Mouse (Mus musculus) embryonic facial prominence, embryonic 14.5 days (tissue): ENCODE measurements around the gene Ints7. TPM values are rescaled to one million over a fixed set of nuclear protein-coding genes. Genes with fewer than 3 reads are reported as not detected.

ENCODE experiments used
- ATAC-seq: fragments of 200-750 bp; cut with Nextera tagmentation; 2 replicates; pipeline ENCODE4 v1.8.0; 2017; ENCODE audit warnings: low read depth, moderate number of reproducible peaks, moderate TSS enrichment
- DNase-seq: peaks from one replicate; pipeline ENCODE4 v3.0.0-alpha.2; 2015; ENCODE audit warnings: low spot score
- H3K27ac ChIP-seq: fragments of 300-500 bp; sonication (generic); replicated peaks from 2 replicates; pipeline ENCODE4 v1.5.1; 2014; ENCODE audit warnings: low read depth, mild to moderate bottlenecking, low read length, moderate library complexity
- H3K27me3 ChIP-seq: fragments of 300-500 bp; sonication (generic); replicated peaks from 2 replicates; pipeline ENCODE4 v1.6.1; 2014; ENCODE audit warnings: low read length; ENCODE audit not compliant: control insufficient read depth, insufficient read depth
- H3K36me3 ChIP-seq: fragments of 300-500 bp; sonication (generic); 2 replicates; pipeline ENCODE4 v1.6.1; 2014; ENCODE audit warnings: low read length, mixed read lengths; ENCODE audit not compliant: control insufficient read depth, insufficient read depth
- H3K4me1 ChIP-seq: fragments of 300-500 bp; sonication (generic); 2 replicates; pipeline ENCODE4 v1.6.1; 2014; ENCODE audit warnings: antibody characterized with exemption, low read length; ENCODE audit not compliant: control insufficient read depth, insufficient read depth
- H3K4me2 ChIP-seq: fragments of 300-500 bp; sonication (generic); 2 replicates; pipeline ENCODE4 v1.6.1; 2014; ENCODE audit warnings: low read depth, mild to moderate bottlenecking, low read length, moderate library complexity, mixed read lengths
- H3K4me3 ChIP-seq: fragments of 300-500 bp; sonication (generic); 2 replicates; pipeline ENCODE4 v1.5.1; 2014; ENCODE audit warnings: low read depth, mild to moderate bottlenecking, low read length
- H3K9ac ChIP-seq: fragments of 300-500 bp; sonication (generic); 2 replicates; pipeline ENCODE4 v1.6.1; 2014; ENCODE audit warnings: low read depth, mild to moderate bottlenecking, low read length, moderate library complexity, mixed read lengths
- H3K9me3 ChIP-seq: fragments of 300-500 bp; sonication (generic); 2 replicates; pipeline ENCODE4 v1.6.1; 2016; ENCODE audit warnings: low read length; ENCODE audit not compliant: control insufficient read depth
- WGBS: fragments of 180-500 bp; shearing (Covaris S2); extraction: QIAGEN DNeasy Blood & Tissue Kit; methylation state at CpG from one replicate; pipeline ENCODE4 v1.1.7; 2014; 5-methylcytosine and 5-hydroxymethylcytosine counted together
- polyA plus RNA-seq: library from polyadenylated mRNA; unstranded; fragments of >200 nt; fragmentation: Nextera tagmentation; extraction: Ambion mirVana; gene quantifications from 2 replicates; pipeline ENCODE4 v1.2.1, GENCODE M21; 2014

Ints7 gene
- polyA plus RNA-seq, 1 experiment from 2014 or later: 31.1 TPM

DNA sequence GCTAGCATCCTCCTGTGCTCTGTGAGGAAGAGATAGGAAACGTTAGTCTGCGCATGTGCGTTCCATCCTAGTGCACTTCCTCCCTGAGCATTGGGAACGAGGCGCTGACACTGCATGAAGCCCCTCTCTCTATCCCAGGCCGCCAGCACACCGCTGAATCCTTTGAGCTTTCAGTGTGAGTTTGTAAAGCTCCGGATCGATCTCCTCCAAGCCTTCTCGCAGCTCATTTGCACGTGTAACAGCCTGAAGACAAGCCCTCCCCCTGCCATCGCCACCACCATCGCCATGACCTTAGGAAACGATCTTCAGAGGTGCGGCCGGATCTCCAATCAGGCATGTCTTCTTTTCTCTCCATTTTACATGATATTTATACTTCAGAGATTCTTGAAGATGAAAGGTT lies 37.4 kb downstream of the Ints7 start:
- peaks cover 99% of the 10 kb centered on the region for H3K36me3 ChIP-seq
- no peaks in the 10 kb centered on the region for H3K27me3 ChIP-seq
- H3K9me3 ChIP-seq: no peaks in the 10 kb centered on the region
- no peak overlapping the region for H3K4me3 ChIP-seq
- DNase-seq (no peak), ATAC-seq (no peak)
- WGBS: 85% methylated on average over 16 of the region's 16 CpGs
- H3K4me1 ChIP-seq: no peaks in the 10 kb centered on the region
- H3K9ac ChIP-seq: no peak overlapping the region
- no peak overlapping the region for H3K4me2 ChIP-seq
- no peak overlapping the region for H3K27ac ChIP-seq

DNA sequence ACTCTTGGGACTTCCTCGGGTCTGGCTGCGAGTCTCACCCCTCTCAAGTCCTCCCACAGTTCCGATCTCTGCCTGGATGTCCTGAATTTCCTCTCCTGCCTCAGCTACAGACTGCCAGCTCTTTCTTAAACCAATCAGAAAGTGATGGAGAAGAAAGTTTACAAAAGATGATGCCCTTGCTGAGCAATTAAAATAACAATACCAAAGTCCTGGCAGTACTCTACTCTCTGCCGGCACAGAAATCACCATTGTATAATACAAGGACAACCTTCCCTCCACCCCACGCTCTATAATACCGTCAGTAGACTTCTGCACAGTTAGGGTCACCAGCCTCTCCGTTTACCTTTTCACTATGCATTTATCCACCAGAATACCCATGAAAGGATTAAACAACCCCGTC lies 40.8 kb downstream of the Ints7 start:
- Histone ChIP-seq H3K36me3 (peaks cover 100% of the 10 kb centered on the region), H3K4me1 (no peaks in the 10 kb centered on the region), H3K4me2 (no peak overlapping the region), H3K27me3 (no peaks in the 10 kb centered on the region), H3K27ac (no peak overlapping the region), H3K4me3 (no peak overlapping the region), H3K9ac (no peak overlapping the region), H3K9me3 (no peaks in the 10 kb centered on the region)
- DNase-seq (no peak), ATAC-seq (no peak)
- 93% methylated on average over 8 of the region's 8 CpGs for WGBS

DNA sequence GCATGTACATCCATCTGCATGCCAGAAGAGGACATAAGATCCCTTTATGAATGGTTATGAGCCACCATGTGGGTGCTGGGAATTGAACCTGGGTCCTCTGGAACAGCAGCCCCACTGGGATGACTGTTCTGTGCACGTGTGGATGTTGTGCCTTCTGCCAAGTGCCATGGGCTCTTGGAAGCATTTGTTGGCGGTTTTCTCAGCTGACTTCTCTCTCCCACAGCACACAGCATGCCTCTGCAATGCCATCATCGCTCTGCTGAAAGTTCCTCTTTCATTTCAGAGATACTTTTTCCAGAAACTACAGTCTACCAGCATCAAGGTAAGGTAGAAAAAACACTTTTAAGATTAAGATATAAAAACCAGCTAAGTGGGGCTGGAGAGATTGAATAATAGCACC lies 42.2 kb downstream of the Ints7 start:
- Histone ChIP-seq H3K4me1 (no peaks in the 10 kb centered on the region), H3K27me3 (no peaks in the 10 kb centered on the region), H3K4me3 (no peak overlapping the region), H3K9me3 (no peaks in the 10 kb centered on the region), H3K9ac (no peak overlapping the region), H3K36me3 (peaks cover 100% of the 10 kb centered on the region), H3K27ac (no peak overlapping the region), H3K4me2 (no peak overlapping the region)
- WGBS: 91% methylated on average over 3 of the region's 3 CpGs
- DNase-seq (no peak), ATAC-seq (no peak)

DNA sequence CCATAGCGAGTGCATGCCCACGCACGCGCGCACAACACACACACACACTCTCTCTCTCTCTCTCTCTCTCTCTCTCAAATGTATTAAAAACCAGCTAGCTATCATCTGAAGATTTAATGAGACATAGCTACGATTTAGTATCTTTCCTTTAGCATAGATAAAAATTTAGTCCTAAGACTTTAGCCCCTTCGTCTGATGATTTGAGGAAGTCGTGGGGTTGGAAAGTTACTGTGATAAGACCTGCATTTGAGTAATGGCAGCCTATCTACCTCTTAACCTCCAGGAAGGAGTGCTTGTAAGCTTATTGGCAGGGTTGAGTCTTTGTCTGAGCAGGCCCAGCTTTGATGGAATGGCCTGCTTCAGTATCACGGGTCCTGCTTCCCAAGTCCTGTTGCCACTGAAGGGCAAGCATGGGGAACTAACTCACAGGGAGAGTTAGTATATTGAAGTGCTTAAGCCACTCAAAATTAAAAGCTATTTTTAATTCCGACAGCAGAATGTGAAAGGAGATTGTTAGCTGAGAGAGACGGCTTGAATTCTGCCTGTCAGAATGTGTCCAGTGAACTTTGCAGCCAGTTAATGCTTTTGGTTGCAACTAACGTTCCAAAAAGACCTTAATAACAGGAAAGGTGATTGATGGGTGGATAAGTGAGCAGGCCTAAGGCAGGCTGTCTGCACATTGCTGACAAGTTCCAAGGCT lies 42.8 kb downstream of the Ints7 start:
- Histone ChIP-seq H3K36me3 (peaks cover 99% of the 10 kb centered on the region), H3K9ac (no peak overlapping the region), H3K9me3 (no peaks in the 10 kb centered on the region), H3K4me3 (no peak overlapping the region), H3K27ac (no peak overlapping the region), H3K27me3 (no peaks in the 10 kb centered on the region), H3K4me2 (no peak overlapping the region), H3K4me1 (no peaks in the 10 kb centered on the region)
- DNase-seq: no peak
- no peak for ATAC-seq
- WGBS: 90% methylated on average over 12 of the region's 12 CpGs

DNA sequence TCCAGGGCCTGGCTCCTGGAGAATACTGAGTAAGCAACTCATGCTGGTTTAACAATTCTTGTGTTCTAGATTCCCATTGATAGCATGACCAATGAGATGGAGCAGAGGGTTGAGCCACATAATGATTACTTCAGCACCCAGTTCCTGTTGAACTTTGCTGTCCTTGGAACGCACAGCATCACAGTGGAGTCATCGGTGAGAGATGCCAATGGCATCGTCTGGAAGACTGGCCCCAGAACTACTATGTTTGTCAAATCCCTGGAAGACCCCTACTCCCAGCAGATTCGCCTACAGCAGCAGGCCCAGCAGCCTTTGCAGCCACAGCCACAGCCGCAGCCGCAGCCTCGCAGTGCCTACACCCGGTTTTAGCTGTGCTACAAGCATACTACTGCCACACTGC lies 45.7 kb downstream of the Ints7 start:
- no peaks in the 10 kb centered on the region for H3K27me3 ChIP-seq
- H3K4me2 ChIP-seq: no peak overlapping the region
- H3K4me1 ChIP-seq: no peaks in the 10 kb centered on the region
- H3K9me3 ChIP-seq: no peaks in the 10 kb centered on the region
- 92% methylated on average over 8 of the region's 8 CpGs for WGBS
- no peak overlapping the region for H3K9ac ChIP-seq
- H3K27ac ChIP-seq: no peak overlapping the region
- no peak for DNase-seq
- no peak for ATAC-seq
- H3K36me3 ChIP-seq: peaks cover 71% of the 10 kb centered on the region
- no peak overlapping the region for H3K4me3 ChIP-seq

DNA sequence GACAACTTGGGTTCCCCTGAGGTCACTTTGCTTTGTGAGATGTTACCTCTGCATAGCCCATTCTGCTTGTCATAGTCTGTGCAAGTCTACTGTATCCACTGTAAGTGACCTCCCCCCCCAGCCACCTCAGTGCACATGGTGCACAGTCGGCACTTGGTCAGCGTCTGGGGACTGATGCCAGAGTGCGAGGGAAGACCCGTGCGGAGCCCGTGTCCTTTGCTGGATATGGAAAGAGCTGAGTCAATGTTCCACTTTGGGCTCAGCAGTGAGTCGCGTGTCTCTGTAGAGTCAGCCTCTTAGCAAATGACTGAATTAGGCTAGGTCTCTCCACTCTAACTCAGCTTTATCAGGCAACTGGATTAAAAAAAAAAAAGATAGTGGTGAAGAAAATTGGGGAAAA lies 47.4 kb downstream of the Ints7 start:
- DNase-seq: no peak
- no peaks in the 10 kb centered on the region for H3K27me3 ChIP-seq
- WGBS: 93% methylated on average over 8 of the region's 8 CpGs
- no peak for ATAC-seq
- H3K9me3 ChIP-seq: no peaks in the 10 kb centered on the region
- no peak overlapping the region for H3K27ac ChIP-seq
- no peak overlapping the region for H3K9ac ChIP-seq
- peaks cover 54% of the 10 kb centered on the region for H3K36me3 ChIP-seq
- H3K4me1 ChIP-seq: no peaks in the 10 kb centered on the region
- H3K4me2 ChIP-seq: no peak overlapping the region
- H3K4me3 ChIP-seq: no peak overlapping the region

DNA sequence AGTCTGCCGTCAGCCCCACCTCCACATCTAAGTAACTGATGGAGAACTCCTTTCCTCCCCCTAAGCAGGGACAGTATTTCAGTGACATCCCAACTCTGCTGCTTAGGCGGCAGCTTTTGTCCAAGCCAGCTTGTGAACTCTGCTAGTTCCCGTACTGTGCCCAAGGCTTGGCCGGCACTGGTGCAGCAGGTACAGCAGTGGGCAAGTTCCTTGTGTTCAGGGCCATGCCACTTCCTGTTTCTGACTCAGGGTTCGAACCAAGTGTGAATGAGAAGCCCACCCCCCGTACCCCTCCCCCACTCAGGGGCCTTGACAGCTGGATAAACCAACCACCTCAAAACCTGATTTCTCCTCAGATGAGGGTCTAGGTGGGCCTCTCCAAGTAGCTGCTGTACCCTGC lies 49.1 kb downstream of the Ints7 start:
- 76% methylated on average over 6 of the region's 6 CpGs for WGBS
- ATAC-seq (no peak), DNase-seq (no peak)
- no peak overlapping the region for H3K4me3 ChIP-seq
- no peaks in the 10 kb centered on the region for H3K4me1 ChIP-seq
- H3K27me3 ChIP-seq: no peaks in the 10 kb centered on the region
- no peak overlapping the region for H3K4me2 ChIP-seq
- no peak overlapping the region for H3K27ac ChIP-seq
- no peak overlapping the region for H3K9ac ChIP-seq
- peaks cover 37% of the 10 kb centered on the region for H3K36me3 ChIP-seq
- no peaks in the 10 kb centered on the region for H3K9me3 ChIP-seq

DNA sequence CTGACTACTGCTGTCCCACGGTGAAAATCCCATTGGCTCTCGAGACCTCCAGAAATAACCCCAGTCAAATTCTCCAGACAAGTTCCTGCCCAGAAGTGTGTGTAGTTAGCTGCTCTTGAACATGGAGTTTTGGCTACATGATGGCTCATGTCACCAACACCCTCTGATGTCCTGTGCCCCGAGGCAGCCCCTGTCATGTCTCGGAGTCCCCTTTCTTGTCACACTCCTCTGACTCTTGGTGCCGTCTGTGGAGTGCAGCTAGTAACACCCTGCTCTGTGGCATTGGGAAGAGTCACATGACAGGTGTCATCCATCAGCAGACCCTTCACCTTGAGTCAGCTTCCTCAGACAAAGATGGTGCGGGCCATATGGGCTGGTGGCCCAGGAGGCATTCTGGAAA lies 49.6 kb downstream of the Ints7 start:
- ATAC-seq (no peak), DNase-seq (no peak)
- no peak overlapping the region for H3K27ac ChIP-seq
- no peaks in the 10 kb centered on the region for H3K27me3 ChIP-seq
- H3K9ac ChIP-seq: no peak overlapping the region
- no peak overlapping the region for H3K4me3 ChIP-seq
- 66% methylated on average over 6 of the region's 6 CpGs for WGBS
- peaks cover 31% of the 10 kb centered on the region for H3K36me3 ChIP-seq
- no peaks in the 10 kb centered on the region for H3K9me3 ChIP-seq
- no peaks in the 10 kb centered on the region for H3K4me1 ChIP-seq
- no peak overlapping the region for H3K4me2 ChIP-seq

DNA sequence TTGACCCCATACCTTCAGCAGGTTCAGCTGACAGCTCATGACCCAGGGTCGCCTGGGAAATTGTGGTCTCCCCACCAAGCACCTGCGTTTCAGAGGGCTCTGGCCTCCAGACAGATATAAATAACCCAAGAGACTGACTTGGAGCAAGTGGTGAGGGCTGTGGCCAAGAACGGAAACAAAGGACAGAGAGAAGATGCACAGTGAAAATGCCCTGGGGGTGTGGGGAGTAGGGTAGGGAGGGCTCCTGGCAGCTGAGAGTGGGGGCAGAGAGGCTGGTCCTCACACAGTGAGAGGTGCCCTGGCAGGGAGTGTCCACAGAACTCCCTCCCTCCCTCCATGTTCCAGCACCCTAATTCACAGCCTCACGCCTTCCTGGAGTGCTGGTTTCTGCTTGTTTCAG lies 50.2 kb downstream of the Ints7 start:
- DNase-seq (no peak), ATAC-seq (no peak)
- Histone ChIP-seq H3K27ac (no peak overlapping the region), H3K27me3 (no peaks in the 10 kb centered on the region), H3K9me3 (no peaks in the 10 kb centered on the region), H3K36me3 (peaks cover 25% of the 10 kb centered on the region), H3K4me1 (no peaks in the 10 kb centered on the region), H3K4me2 (no peak overlapping the region), H3K4me3 (no peak overlapping the region), H3K9ac (no peak overlapping the region)
- WGBS: 27% methylated on average over 3 of the region's 4 CpGs
